Mouse (Mus musculus): ENCODE measurements around the gene Chil4.
"Not testable (repeated sequence)": the region's sequence is repeated elsewhere in the genome, so short reads cannot be mapped to it uniquely, and the experiment has no call there.

Chil4 gene

DNA sequence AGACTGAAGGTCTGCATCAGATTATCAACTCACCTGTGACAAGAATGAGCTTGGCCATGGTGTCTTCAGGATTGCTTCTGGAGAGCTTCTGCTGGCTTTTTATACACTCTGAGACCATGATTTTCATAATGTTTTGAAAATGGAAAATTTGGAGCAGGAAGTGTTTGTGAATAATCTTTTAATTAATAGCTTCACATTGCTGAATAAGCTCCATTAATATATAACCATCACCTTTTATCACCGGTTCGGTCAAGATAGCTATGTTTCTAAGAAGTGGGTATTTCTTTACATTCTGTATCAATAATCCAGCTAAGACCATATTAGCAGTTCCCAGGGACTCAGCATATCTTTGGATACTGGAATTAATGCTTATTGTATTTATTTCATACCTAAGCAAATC lies at the start of gene Chil4:
TSS of gene Chil4 (minus strand) at position 101 of the 400 bp plus-strand sequence.
- no peak for DNase-seq

DNA sequence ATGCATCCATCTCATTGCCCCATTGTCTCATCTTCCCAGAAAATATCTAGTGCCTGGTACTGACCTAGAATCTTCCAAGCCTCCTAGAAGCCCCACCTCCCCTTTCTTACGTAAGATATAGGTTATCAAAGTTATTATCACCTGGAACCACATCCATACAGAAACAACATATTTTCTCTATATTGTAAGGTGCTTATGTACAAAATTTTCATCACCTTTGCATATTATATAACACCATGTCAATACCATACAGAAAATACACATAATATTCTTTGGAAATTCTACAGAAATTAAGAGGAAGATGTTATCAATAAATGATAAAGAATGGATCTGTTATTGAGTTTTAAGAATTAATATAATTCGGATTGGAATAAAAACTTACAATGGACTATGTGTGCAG lies 46.5 kb upstream of the Chil4 start:
- DNase-seq = no peak

DNA sequence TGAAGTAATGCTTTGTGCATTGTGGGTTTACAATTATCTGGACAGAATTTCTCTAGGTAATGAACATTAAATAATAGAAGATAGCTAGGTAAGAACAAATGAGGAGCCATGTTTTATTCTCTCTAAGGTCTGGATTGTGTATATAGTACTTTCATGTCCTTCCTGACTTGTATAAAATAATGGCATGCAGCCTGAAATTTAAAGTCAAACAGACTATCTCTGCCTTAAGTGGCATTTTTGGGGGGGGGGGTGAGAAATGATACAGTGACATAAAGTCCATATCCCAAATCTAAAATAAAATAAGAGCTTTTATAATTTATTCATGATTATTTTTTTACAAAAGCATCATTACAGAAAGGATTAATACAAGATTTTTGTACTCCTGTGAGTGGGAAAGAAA lies 45.5 kb upstream of the Chil4 start:
- no peak for DNase-seq

DNA sequence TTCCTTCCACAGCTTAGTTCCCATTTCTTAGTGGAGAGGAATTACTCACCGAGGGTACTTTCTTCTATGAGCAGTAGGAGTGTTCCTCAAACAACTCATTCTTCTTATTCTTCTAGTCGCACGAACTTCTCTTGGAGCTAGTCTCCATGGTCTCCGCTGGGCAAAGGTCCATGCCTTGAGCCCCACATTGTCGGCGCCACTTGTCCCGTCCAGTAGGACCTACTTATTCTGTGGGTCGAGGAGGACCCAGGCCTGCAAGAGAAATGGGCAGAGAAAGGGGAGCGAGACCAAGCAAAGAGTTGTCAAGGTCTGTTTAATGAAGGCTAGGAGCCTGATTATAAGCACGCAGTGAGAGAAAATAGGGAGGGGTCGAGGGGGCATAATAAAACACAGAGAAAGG lies 37.8 kb upstream of the Chil4 start:
- DNase-seq = not testable (repeated sequence)

DNA sequence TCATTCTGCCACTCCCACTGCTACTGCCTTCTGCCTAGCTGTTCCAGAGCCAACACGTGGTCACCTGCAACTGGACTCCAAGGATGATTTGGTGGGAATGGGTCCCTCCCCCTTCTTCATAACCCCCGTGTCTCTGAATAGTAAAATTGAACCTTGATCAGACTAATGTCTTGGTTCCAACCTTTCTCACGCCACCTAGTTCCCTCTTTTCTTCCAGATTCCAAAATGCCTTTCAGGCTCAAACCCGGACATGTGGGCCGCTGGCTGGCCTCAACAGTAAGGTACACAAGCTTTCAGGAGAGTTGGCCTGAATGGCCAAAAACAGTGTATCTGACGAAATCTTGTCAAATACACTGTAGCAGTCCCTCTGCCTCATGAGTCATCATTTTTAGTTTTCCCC lies 33.4 kb upstream of the Chil4 start:
- DNase-seq = no peak

DNA sequence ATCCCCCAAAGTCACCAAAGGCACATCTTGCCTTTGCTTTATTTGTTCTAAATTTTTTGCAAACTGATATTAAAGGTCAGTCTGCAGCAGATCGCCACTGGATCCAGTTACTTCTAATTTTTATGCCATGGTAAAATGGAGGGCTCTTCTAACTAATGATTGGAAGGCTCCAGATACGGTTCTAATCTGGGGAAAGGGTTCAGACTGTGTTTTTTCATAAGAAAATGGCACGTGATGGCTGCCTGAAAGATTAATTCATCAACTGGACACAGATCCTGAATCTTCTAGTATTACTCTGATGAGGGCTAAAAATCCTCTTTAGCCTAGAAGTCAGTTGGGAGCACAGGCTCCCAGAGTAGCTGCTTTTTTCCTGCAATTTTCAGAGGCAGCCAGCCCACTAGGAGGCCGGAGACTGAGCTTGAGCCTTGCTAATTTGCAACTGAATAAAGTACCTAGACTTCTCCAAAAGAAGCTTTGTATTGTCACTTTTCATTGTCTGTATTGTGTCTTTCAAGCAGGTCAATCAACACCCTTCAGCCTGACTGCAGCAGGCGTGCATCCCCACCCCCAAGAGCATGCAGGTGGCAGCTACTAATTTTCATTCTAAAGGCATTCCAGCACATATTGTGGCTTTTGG lies 31.6 kb upstream of the Chil4 start:
- not testable (repeated sequence) for DNase-seq

DNA sequence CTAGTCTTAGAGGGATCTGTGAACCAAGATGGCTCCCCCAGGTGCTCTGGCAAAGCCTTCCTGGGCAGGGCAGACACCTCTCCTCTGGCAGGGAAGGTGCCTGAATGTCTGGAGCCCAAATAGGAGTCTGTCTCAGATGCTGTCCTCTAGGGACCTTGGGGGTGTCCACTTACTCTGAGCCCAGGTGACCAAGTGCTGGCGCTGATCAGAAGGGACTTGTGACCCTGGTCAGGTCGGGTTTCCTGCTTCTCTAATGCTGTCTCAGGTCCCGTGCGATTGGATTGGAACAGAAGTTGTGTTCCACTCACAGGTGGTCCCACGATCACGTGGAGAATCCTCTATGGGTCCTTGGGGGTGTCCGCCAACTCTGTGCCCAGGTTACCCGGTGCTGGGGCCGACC lies 28.1 kb upstream of the Chil4 start:
- DNase-seq = not testable (repeated sequence)

DNA sequence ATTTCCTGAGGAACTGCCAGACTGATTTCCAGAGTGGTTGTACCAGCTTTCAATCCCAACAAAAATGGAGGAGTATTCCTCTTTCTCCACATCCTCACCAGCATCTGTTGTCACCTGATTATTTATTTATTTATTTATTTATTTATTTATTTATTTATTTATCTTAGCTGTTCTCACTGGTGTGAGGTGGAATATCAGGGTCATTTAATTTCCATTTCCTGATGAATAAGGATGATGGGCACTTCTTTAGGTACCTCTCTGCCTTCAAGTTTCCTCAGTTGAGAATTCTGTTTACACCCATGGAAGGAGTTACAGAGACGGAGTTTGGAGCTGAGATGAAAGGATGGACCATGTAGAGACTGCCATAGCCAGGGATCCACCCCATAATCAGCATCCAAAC lies 20.9 kb upstream of the Chil4 start:
- DNase-seq = not testable (repeated sequence)

DNA sequence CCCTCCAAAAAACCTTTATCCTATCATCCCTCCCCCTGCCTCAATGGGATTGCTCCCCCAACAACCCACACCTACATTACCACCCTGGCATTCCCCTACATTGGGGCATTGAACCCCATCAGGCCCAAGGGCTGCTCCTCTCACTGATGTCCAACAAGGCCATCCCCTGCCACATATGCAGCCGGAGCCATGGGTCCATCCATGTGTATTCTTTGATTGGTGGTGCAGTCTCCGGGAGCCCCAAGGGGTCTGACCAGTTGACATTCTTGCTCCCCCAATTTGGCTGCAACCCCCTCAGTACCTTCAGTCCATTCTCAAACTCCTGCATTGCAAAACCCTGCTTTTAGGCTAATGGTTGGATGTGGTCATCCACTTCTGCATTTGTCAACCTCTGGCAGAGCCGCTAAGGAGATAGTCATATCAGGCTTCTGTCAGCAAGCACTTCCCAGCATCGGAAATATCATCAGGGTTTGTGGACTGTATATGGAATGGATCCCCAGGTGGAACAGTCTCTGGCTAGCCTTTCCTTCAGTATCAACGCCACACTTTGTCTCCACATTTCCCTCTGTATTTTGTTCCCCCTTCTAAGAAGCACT lies 20.0 kb upstream of the Chil4 start:
- DNase-seq = no peak

DNA sequence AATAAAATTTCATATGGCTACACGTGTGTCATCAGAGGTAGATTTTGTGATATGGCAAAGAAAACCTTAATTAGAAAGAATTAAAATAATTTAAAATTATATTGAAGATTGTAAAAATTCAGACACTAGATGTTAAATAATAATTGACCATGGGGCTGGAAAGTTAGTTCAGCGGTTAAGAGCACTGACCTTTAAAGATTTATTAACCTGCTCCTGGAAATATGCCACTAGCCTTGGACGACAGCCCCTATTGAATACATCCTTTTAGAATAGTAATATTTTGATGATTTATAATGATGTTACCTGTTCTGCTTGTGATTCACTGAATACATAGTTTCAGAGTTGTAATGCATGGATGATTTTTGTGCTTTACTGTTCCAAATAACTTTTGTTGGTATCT lies 4.1 kb upstream of the Chil4 start:
- DNase-seq = not testable (repeated sequence)

DNA sequence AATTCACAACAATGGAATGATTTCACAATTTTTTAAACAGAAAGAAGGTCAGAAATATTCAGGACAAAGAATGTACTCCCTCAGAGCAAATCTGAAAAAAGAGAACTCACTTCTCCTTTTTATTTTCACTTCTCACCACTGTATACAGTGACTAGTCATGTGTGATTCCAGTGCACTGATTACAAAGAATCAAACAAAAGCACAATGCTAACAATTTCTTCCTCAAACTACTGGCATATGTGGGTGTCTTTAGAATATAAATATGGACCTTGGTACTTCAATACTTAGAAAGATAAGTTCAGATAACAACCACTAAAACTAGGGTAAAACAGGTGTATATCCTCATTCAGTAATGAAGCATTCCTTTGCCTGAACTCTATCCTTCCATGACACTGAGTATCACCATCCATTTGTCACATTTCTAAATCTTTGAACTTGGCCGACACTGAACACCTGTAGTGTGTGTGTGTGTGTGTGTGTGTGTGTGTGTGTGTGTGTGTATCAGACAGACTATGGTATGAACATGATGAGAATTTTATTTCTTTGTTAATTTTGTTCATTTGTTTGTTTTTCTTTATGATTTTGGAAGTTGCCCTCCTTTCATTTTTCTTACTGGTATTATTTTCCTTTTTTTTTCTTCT lies 2.4 kb upstream of the Chil4 start:
- no peak for DNase-seq

DNA sequence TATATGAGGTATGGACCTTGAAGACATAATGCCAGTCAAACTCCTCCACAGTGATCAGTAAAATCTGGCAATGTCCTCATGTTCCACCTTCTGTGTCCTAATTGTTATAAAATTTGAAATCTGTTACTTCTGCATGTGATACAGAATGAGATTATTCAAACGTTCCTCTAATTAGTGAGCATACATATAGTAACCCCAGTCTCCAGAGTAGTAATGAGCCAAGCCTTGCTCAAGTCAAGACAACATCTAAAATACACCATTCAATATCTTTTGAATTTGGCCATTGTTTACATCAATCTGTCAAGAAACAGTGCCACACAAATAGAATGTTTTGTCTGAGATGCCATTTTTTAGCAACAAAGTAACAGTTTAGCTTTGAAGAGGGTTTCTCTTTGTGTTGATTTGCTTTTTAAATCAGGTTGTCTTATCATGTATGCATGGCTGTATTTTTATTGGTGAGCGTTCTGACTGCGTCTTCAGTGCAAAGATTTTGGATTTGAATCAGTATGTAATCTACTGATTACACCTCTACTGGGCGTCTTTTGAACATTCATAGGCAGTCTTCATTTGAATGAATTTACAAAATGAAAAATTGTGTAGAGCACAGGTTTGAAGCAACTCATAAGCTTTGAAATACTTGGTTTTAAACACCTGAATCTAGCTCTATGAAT lies 888 bp downstream of the Chil4 start:
- not testable (repeated sequence) for DNase-seq

DNA sequence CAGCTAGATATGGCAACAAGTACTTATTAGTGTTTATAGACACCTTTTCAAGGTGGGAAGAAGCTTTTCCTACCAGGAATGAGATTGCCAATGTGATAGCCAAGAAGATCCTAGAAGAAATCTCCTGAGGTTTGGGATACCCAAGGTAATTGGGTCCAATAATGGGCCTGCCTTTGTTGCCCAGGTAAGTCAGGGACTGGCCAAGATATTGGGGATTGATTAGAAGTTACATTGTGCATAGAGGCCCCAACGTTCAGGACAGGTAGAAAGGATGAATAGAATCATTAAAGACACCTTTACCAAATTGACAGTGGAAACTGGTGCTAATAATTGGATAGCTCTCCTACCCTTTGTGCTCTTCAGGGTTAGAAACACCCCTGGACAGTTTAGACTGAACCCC lies 21.3 kb downstream of the Chil4 start:
- DNase-seq = not testable (repeated sequence)

DNA sequence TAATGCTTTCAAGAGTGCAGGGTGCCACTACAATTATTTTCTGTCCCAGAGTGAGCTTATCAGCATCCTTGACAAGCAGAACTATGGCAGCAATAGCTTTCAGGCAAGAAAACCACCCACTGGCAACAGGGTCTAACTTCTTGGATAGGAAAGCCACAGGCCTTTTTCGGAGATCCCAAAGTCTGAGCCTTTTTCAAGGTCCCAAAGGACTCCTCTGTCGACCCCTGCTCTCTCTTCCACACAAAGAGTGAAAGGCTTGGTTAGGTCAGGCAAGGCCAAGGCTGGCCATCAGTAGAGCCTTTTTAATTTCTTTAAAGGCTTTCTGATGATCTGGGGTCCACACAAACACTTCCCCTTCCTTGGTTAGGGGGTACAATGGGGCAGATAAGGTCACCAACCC lies 22.1 kb downstream of the Chil4 start:
- not testable (repeated sequence) for DNase-seq

DNA sequence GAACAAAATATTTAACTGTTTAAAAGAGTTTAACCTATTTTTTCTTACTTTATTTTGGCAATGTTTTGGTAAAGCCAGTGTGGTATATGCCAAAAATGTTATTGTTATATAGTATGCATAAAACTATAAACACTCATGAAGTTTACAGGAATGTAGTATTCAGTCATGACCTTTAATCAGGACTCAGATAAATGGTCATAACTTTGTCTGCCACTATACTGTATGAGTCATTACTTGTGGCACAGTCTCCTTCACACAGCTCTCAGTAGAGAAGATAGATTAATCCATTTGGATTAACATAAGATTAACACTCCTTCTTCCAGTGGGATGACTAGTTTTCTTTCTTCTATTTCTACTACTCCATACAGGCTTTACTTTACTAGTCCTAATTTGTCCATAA lies 23.0 kb downstream of the Chil4 start:
- no peak for DNase-seq

DNA sequence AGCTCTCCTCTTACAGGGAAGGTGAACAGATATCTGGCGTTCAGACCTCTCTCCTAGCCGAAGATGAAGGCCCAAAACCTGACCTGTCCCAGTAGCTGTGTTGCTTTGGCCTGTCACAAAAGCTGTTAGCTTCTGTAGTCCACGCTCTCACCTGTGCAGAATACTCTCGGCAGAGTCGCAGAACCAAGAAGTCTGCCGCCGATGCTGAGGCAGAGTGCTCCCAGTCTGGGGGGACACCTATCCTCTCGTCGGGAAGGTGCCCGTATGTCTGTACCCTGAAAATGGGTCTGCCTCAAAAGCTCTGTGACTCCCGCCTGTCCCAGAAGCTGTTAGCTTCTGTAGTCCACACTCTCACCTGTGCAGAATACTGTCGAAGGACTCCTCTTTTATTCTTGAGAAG lies 23.8 kb downstream of the Chil4 start:
- no peak for DNase-seq

DNA sequence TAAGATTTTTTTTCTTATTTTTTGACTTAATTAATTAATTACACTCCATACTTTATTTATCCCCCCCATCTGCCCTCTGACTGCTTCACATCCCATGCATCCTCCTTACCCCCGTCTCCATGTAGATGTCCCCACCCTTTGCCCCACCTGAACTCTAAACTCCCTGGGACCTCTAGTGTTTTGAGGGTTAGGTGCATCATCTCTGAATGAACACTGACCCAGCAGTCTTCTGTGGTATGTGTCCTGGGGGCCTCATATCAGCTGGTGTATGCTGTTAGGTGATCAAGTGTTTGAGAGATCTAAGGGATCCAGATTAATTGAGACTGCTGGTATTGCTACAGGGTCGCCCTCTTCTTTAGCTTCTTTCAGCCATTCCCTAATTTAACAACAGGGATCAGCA lies 31.3 kb downstream of the Chil4 start:
- DNase-seq = no peak

DNA sequence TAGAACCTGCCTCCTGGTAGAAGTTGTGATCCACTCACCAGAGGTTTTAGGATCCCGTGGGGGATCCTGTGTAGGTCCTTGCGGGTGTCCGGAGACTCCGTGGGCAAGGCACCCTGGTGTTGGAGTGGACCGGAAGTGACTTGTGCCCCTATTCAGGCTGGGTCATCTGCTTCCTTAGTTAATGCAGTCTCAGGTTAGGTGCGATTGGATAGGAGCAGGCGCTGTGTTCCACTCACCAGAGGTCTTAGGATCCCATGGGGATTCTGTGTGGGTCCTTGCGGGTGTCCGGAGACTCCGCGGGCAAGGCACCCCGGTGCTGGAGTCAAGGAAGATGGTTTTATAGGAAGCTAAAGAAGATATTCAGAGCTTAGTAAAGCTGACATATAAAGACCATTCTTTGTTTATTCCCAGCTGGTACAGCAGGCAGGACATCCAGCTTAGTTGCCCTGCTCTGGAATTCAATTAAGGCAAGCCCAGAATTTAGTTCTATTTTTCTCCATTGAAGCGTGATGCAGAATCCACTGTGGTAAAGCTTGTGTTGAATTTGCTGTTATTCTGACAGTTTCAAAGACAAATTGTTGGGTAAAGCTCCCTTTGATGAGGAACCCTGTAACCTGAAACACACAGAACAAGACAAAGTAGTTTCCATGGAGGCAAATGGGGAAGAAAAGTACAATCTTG lies 41.7 kb downstream of the Chil4 start:
- DNase-seq = no peak

DNA sequence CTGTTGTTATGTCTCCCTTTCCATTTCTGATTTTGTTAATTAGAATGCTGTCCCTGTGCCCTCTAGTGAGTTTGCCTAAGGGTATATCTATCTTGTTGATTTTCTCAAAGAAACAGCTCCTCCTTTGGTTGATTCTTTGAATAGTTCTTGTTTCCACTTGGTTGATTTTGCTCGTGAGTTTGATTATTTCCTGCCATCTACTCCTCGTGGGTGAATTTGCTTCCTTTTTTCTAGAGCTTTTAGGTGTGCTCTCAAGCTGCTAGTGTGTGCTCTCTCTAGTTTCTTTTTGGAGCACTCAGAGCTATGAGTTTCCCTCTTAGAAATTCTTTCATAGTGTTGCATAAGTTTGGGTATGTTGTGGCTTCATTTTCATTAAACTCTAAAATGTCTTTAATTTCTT lies 44.3 kb downstream of the Chil4 start:
- DNase-seq = not testable (repeated sequence)

DNA sequence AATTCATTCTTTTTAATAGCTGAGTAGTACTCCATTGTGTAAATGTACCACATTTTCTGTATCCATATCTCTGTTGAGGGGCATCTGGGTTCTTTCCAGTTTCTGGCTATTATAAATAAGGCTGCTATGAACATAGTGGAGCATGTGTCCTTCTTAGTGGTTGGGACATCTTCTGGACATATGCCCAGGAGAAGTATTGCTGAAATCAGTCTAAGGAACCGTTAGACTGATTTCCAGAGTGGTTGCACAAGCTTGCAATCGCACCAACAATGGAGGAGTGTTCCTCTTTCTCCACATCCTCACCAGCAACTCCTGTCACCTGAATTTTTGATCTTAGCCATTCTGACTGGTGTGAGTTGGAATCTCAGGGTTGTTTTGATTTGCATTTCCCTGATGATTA lies 46.8 kb downstream of the Chil4 start:
- not testable (repeated sequence) for DNase-seq

DNA sequence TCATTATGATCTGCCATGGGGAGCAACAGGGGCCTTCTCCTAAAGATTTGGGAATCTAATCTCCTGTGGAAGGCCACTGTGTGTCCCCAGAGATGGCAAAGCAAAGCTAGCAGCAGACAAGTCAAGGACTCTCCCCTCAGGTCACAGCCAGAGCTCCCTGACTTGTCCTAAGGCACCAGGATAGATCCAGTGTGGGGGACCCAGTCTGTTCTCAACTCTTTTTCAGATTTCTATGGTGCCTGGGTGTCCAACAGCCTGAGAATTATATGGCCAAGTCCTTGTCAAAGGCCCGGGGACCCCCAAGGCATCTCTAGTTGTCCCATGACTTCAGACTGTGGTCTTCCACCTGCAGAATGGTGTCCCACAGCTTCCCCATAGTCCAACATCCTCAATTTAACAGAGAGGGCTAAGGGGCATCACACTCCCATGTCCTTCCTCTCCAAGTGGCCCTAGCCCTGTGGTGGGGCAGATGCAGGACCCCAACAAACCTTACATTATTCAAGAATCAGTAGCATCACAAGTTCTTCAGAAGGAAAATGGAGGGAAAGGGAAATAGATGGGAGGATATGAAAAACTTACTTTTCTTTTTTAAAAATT lies 48.1 kb downstream of the Chil4 start:
- DNase-seq = no peak

DNA sequence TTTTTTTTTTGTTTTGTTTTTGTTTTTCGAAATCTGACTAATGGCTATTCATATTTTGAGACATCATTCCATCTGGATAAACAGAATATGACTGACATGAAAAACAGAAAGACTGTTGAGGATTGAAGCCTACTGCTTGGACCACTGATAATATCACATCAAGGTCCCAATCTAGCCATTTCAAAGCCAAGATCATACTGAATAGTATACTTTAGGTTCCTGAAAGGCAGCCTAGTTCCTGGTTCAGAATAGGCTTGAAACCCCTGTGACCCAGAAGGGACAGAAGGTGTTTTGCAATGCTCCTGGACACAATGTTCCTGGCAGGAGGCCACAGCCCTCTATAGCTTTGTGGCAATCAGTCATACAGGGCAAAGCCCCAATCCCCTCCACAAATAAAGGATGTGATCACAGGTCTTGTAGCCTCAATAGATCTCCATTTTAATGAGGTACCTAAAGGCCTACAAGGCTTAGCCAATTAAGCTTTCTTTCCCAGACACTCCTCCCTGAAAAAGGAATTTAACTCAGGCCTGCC lies 48.7 kb downstream of the Chil4 start:
- no peak for DNase-seq

DNA sequence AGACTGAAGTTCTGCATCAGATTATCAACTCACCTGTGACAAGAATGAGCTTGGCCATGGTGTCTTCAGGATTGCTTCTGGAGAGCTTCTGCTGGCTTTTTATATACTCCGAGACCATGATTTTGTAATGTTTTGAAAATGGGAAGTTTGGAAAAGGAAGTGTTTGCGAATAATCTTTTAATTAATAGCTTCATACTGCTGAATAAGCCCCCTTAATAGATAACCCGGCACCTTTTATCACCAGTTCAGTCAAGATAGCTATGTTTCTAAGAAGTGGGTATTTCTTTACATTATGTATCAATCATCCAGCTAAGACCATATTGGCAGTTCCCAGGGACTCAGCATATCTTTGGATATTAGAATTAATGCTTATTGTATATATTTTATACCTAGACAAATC lies 51.8 kb downstream of the Chil4 start, which contains the start of gene Chil3:
TSS of gene Chil3 (minus strand) at position 101 of the 400 bp plus-strand sequence.
- DNase-seq = no peak
